Mouse (Mus musculus) E14TG2a.4 (cell line): ENCODE results near the gene Ccnd1.

Experiments used
- CTCF ChIP-seq: conservative IDR thresholded peaks from 2 replicates; pipeline ENCODE4 v1.5.1; 2014; ENCODE audit warnings: low read length
- NANOG ChIP-seq: IDR thresholded peaks from 2 replicates; pipeline ENCODE4 v1.6.1; 2014; ENCODE audit warnings: borderline replicate concordance, low read length, mixed read lengths
- POU5F1 ChIP-seq: IDR thresholded peaks from 2 replicates; pipeline ENCODE4 v1.6.1; 2014; ENCODE audit warnings: low read length, borderline replicate concordance

DNA sequence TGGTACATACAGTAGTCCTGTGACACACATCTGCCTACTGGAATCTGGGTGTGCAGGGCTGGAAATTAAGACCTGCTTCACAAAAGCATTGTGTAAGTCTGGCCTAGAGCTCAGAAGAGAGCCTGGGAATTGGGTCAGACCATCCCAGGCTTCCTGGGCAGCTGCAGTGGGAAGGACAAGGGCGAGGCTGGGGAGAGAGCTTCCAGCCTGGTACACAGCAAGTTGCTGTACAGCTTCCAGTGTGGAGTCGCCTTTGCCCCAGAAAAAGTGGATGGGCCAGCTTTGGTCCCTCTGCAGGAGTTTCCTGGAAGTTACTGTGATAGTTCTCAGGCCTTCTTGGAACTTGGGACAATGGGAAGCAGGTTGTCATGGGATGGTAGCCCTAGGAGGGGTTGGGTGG is 37.4 kb upstream of the Ccnd1 start:
- no peak for TF ChIP-seq CTCF
- no peak for TF ChIP-seq POU5F1
- no peak for TF ChIP-seq NANOG
